Mouse (Mus musculus) forebrain, embryonic 13.5 days (tissue): ENCODE data around the gene Ddx27. TPM values are rescaled to one million over a fixed set of nuclear protein-coding genes. Genes with fewer than 3 reads are reported as not detected.
A peak's percentile ranks its signal among the peaks of the same experiment; 100 is the strongest.
"Not testable (repeated sequence)": the region's sequence is repeated elsewhere in the genome, so short reads cannot be mapped to it uniquely, and the experiment has no call there.

Experiments
- ATAC-seq: fragments of 200-750 bp; cut with Nextera tagmentation; 2 replicates; pipeline ENCODE4 v1.8.0; 2017
- H3K27ac ChIP-seq: fragments of 300-500 bp; sonication (generic); 2 replicates; pipeline ENCODE4 v1.5.1; 2015; ENCODE audit warnings: inconsistent platforms, mild to moderate bottlenecking, moderate library complexity
- H3K27me3 ChIP-seq: fragments of 300-500 bp; sonication (generic); 2 replicates; pipeline ENCODE4 v1.6.1; 2015; ENCODE audit warnings: mild to moderate bottlenecking, inconsistent platforms
- H3K36me3 ChIP-seq: fragments of 300-500 bp; sonication (generic); 2 replicates; pipeline ENCODE4 v1.6.1; 2015; ENCODE audit warnings: mild to moderate bottlenecking, inconsistent platforms; ENCODE audit not compliant: poor library complexity, severe bottlenecking
- H3K4me1 ChIP-seq: fragments of 300-500 bp; sonication (generic); 2 replicates; pipeline ENCODE4 v1.6.1; 2015; ENCODE audit warnings: inconsistent platforms
- H3K4me2 ChIP-seq: fragments of 300-500 bp; sonication (generic); 2 replicates; pipeline ENCODE4 v1.6.1; 2015; ENCODE audit warnings: inconsistent platforms, mild to moderate bottlenecking, moderate library complexity
- H3K4me3 ChIP-seq: fragments of 300-500 bp; sonication (generic); 2 replicates; pipeline ENCODE4 v1.5.1; 2015; ENCODE audit warnings: mild to moderate bottlenecking, inconsistent platforms
- H3K9ac ChIP-seq: fragments of 300-500 bp; sonication (generic); 2 replicates; pipeline ENCODE4 v1.6.1; 2015; ENCODE audit warnings: mild to moderate bottlenecking, inconsistent platforms
- H3K9me3 ChIP-seq: fragments of 300-500 bp; sonication (generic); replicated peaks from 2 replicates; pipeline ENCODE4 v1.6.1; 2016; ENCODE audit warnings: inconsistent platforms
- WGBS: fragments of 180-500 bp; shearing (Covaris S2); methylation state at CpG from one replicate; pipeline ENCODE4 v1.1.7; 2015; 5-methylcytosine and 5-hydroxymethylcytosine counted together
- polyA plus RNA-seq: library from polyadenylated mRNA; unstranded; fragments of >200 nt; fragmentation: Nextera tagmentation; extraction: Ambion mirVana; gene quantifications from 2 replicates; pipeline ENCODE4 v1.2.1, GENCODE M21; 2015

The Ddx27 gene
- polyA plus RNA-seq, 1 experiment from 2014 or later = 46.7 TPM

- Histone ChIP-seq H3K9ac (peak overlapping the region; percentile 65), H3K36me3 (no peaks in the 10 kb centered on the region), H3K27me3 (no peaks in the 10 kb centered on the region), H3K4me3 (peak overlapping the region; percentile 93), H3K27ac (peak overlapping the region; percentile 61), H3K4me2 (peak overlapping the region; percentile 89), H3K9me3 (no peaks in the 10 kb centered on the region), H3K4me1 (peaks cover 39% of the 10 kb centered on the region)
- ATAC-seq = peak; percentile 22; the same call in 1 of the 2 replicates
- WGBS = 35% methylated on average over 8 of the region's 8 CpGs
These were observed 18.5 kb upstream of the Ddx27 start for GRCm38 (mm10) chr2:166996533-166996894.

GRCm38 (mm10) chr2:167001486-167001885 is 13.5 kb upstream of the Ddx27 start:
- no peak overlapping the region for H3K27ac ChIP-seq
- no peaks in the 10 kb centered on the region for H3K36me3 ChIP-seq
- no peak for ATAC-seq
- no peak overlapping the region for H3K4me2 ChIP-seq
- H3K9me3 ChIP-seq = no peaks in the 10 kb centered on the region
- H3K27me3 ChIP-seq = no peaks in the 10 kb centered on the region
- WGBS = 82% methylated on average over 9 of the region's 9 CpGs
- H3K9ac ChIP-seq = no peak overlapping the region
- H3K4me3 ChIP-seq = no peak overlapping the region
- peaks cover 4% of the 10 kb centered on the region for H3K4me1 ChIP-seq

GRCm38 (mm10) chr2:167004099-167004854 is 10.7 kb upstream of the Ddx27 start:
- no peaks in the 10 kb centered on the region for H3K4me1 ChIP-seq
- H3K27ac ChIP-seq = no peak overlapping the region
- H3K36me3 ChIP-seq = no peaks in the 10 kb centered on the region
- ATAC-seq = no peak
- H3K9ac ChIP-seq = no peak overlapping the region
- no peak overlapping the region for H3K4me3 ChIP-seq
- 0 out of 2 replicates have a peak, but pooled peaks cover 3% of the 10 kb centered on the region for H3K27me3 ChIP-seq
- no peaks in the 10 kb centered on the region for H3K9me3 ChIP-seq
- H3K4me2 ChIP-seq = no peak overlapping the region
- 40% methylated on average over 8 of the region's 8 CpGs for WGBS

GRCm38 (mm10) chr2:167006355-167006754 is 8.6 kb upstream of the Ddx27 start:
- ATAC-seq = no peak

GRCm38 (mm10) chr2:167007001-167007491 is 7.9 kb upstream of the Ddx27 start:
- H3K9me3 ChIP-seq = no peaks in the 10 kb centered on the region
- no peak overlapping the region for H3K27ac ChIP-seq
- H3K4me1 ChIP-seq = no peaks in the 10 kb centered on the region
- no peak overlapping the region for H3K4me2 ChIP-seq
- H3K36me3 ChIP-seq = no peaks in the 10 kb centered on the region
- H3K4me3 ChIP-seq = no peak overlapping the region
- no peak for ATAC-seq
- WGBS = 79% methylated on average over 13 of the region's 13 CpGs
- 0 out of 2 replicates have a peak, but pooled peaks cover 5% of the 10 kb centered on the region for H3K27me3 ChIP-seq
- no peak overlapping the region for H3K9ac ChIP-seq

More at GRCm38 (mm10) chr2:167006355-167006754, 8.6 kb upstream of the Ddx27 start:
- Histone ChIP-seq H3K27ac (no peak overlapping the region), H3K9ac (no peak overlapping the region), H3K4me1 (no peaks in the 10 kb centered on the region), H3K4me2 (no peak overlapping the region), H3K9me3 (no peaks in the 10 kb centered on the region), H3K4me3 (no peak overlapping the region), H3K36me3 (no peaks in the 10 kb centered on the region), H3K27me3 (0 out of 2 replicates have a peak, but pooled peaks cover 5% of the 10 kb centered on the region)
- 88% methylated on average over 2 of the region's 2 CpGs for WGBS

- not testable (repeated sequence) for H3K9ac ChIP-seq, H3K36me3 ChIP-seq, H3K4me3 ChIP-seq, H3K4me2 ChIP-seq, H3K9me3 ChIP-seq, H3K27me3 ChIP-seq, ATAC-seq, H3K4me1 ChIP-seq, H3K27ac ChIP-seq
- WGBS = 79% methylated on average over 4 of the region's 4 CpGs
These were observed 7.4 kb upstream of the Ddx27 start for GRCm38 (mm10) chr2:167007565-167007964.

- Histone ChIP-seq H3K27ac (no peak overlapping the region), H3K4me3 (no peak overlapping the region), H3K27me3 (0 out of 2 replicates have a peak, but pooled peaks cover 5% of the 10 kb centered on the region), H3K36me3 (no peaks in the 10 kb centered on the region), H3K9me3 (no peaks in the 10 kb centered on the region), H3K9ac (no peak overlapping the region), H3K4me2 (no peak overlapping the region), H3K4me1 (0 out of 2 replicates have a peak, but pooled peaks cover under 1% of the 10 kb centered on the region)
- ATAC-seq = no peak
- WGBS = 75% methylated on average over 4 of the region's 4 CpGs
These were observed 5.5 kb upstream of the Ddx27 start for GRCm38 (mm10) chr2:167009483-167009882.

- Histone ChIP-seq H3K4me1 (peaks cover 5% of the 10 kb centered on the region), H3K9me3 (no peaks in the 10 kb centered on the region), H3K27ac (no peak overlapping the region), H3K9ac (no peak overlapping the region), H3K4me3 (no peak overlapping the region), H3K4me2 (no peak overlapping the region), H3K27me3 (0 out of 2 replicates have a peak, but pooled peaks cover 5% of the 10 kb centered on the region), H3K36me3 (no peaks in the 10 kb centered on the region)
- WGBS = 85% methylated on average over 3 of the region's 3 CpGs
- no peak for ATAC-seq
These were observed 4.4 kb upstream of the Ddx27 start for GRCm38 (mm10) chr2:167010546-167010945.

- peak; percentile 83; the same call in 1 of the 2 replicates for ATAC-seq
- Histone ChIP-seq H3K9ac (peak overlapping the region; percentile 84), H3K4me2 (peak overlapping the region; percentile 94), H3K36me3 (peaks cover 27% of the 10 kb centered on the region), H3K9me3 (no peaks in the 10 kb centered on the region), H3K27me3 (no peaks in the 10 kb centered on the region), H3K27ac (peak overlapping the region; percentile 7; the same call in 1 of the 2 replicates), H3K4me1 (peaks cover 24% of the 10 kb centered on the region), H3K4me3 (peak overlapping the region; percentile 84)
- WGBS = 0% methylated on average over 18 of the region's 21 CpGs
These were observed 357 bp downstream of the Ddx27 start for GRCm38 (mm10) chr2:167015382-167015718.

- H3K4me2 ChIP-seq = no peak overlapping the region
- no peaks in the 10 kb centered on the region for H3K27me3 ChIP-seq
- no peak for ATAC-seq
- no peak overlapping the region for H3K27ac ChIP-seq
- H3K4me3 ChIP-seq = no peak overlapping the region
- no peak overlapping the region for H3K9ac ChIP-seq
- H3K4me1 ChIP-seq = peaks cover 24% of the 10 kb centered on the region
- WGBS = 94% methylated on average over 10 of the region's 10 CpGs
- no peaks in the 10 kb centered on the region for H3K9me3 ChIP-seq
- peaks cover 64% of the 10 kb centered on the region for H3K36me3 ChIP-seq
These were observed 4.4 kb downstream of the Ddx27 start for GRCm38 (mm10) chr2:167019396-167019795.

GRCm38 (mm10) chr2:167028553-167028952 is 13.6 kb downstream of the Ddx27 start:
- no peak overlapping the region for H3K4me2 ChIP-seq
- 97% methylated on average over 7 of the region's 7 CpGs for WGBS
- no peaks in the 10 kb centered on the region for H3K9me3 ChIP-seq
- H3K9ac ChIP-seq = no peak overlapping the region
- no peaks in the 10 kb centered on the region for H3K27me3 ChIP-seq
- H3K36me3 ChIP-seq = peaks cover 98% of the 10 kb centered on the region
- no peak overlapping the region for H3K27ac ChIP-seq
- ATAC-seq = no peak
- H3K4me1 ChIP-seq = no peaks in the 10 kb centered on the region
- H3K4me3 ChIP-seq = no peak overlapping the region

- H3K36me3 ChIP-seq = peaks cover 98% of the 10 kb centered on the region
- H3K4me2 ChIP-seq = no peak overlapping the region
- no peak for ATAC-seq
- no peak overlapping the region for H3K9ac ChIP-seq
- 90% methylated on average over 4 of the region's 4 CpGs for WGBS
- H3K27me3 ChIP-seq = no peaks in the 10 kb centered on the region
- no peak overlapping the region for H3K4me3 ChIP-seq
- no peaks in the 10 kb centered on the region for H3K4me1 ChIP-seq
- H3K27ac ChIP-seq = no peak overlapping the region
- no peaks in the 10 kb centered on the region for H3K9me3 ChIP-seq
These were observed 15.5 kb downstream of the Ddx27 start for GRCm38 (mm10) chr2:167030507-167030906.
